Mouse (Mus musculus) limb, embryonic 11.5 days (tissue): ENCODE data around the gene Cnpy1. TPM values are rescaled to one million over a fixed set of nuclear protein-coding genes. Genes with fewer than 3 reads are reported as not detected.

ENCODE experiments used
- ATAC-seq: fragments of 200-750 bp; cut with Nextera tagmentation; 2 replicates; pipeline ENCODE4 v1.8.0; 2017; ENCODE audit warnings: low read depth; ENCODE audit not compliant: insufficient number of reproducible peaks, low FRiP score, low TSS enrichment
- DNase-seq: peaks from one replicate; pipeline ENCODE4 v3.0.0-alpha.2; 2015; ENCODE audit warnings: low spot score
- H3K27ac ChIP-seq: fragments of 300-500 bp; sonication (generic); replicated peaks from 2 replicates; pipeline ENCODE4 v1.5.1; 2014; ENCODE audit warnings: low read depth, mild to moderate bottlenecking, low read length
- H3K27me3 ChIP-seq: fragments of 300-500 bp; sonication (generic); 2 replicates; pipeline ENCODE4 v1.6.1; 2014; ENCODE audit warnings: mild to moderate bottlenecking, low read length, mixed read lengths; ENCODE audit not compliant: control insufficient read depth, insufficient read depth
- H3K36me3 ChIP-seq: fragments of 300-500 bp; sonication (generic); 2 replicates; pipeline ENCODE4 v1.6.1; 2014; ENCODE audit warnings: mild to moderate bottlenecking, low read length, moderate library complexity, mixed read lengths; ENCODE audit not compliant: control insufficient read depth, insufficient read depth
- H3K4me1 ChIP-seq: fragments of 300-500 bp; sonication (generic); 2 replicates; pipeline ENCODE4 v1.6.1; 2014; ENCODE audit warnings: low read length, mixed read lengths; ENCODE audit not compliant: control insufficient read depth, insufficient read depth
- H3K4me2 ChIP-seq: fragments of 300-500 bp; sonication (generic); 2 replicates; pipeline ENCODE4 v1.6.1; 2014; ENCODE audit warnings: low read depth, mild to moderate bottlenecking, moderate library complexity; ENCODE audit not compliant: severe bottlenecking
- H3K4me3 ChIP-seq: fragments of 300-500 bp; sonication (generic); 2 replicates; pipeline ENCODE4 v1.5.1; 2014; ENCODE audit warnings: low read depth, low read length
- H3K9ac ChIP-seq: fragments of 300-500 bp; sonication (generic); 2 replicates; pipeline ENCODE4 v1.6.1; 2014; ENCODE audit warnings: mild to moderate bottlenecking, low read length
- H3K9me3 ChIP-seq: fragments of 300-500 bp; sonication (generic); 2 replicates; pipeline ENCODE4 v1.6.1; 2016; ENCODE audit warnings: low read length; ENCODE audit not compliant: control insufficient read depth
- WGBS: fragments of 180-500 bp; shearing (Covaris S2); extraction: QIAGEN DNeasy Blood & Tissue Kit; methylation state at CpG from one replicate; pipeline ENCODE4 v1.1.7; 2014; 5-methylcytosine and 5-hydroxymethylcytosine counted together
- polyA plus RNA-seq: library from polyadenylated mRNA; unstranded; fragments of >200 nt; fragmentation: Nextera tagmentation; extraction: Ambion mirVana; gene quantifications from 2 replicates; pipeline ENCODE4 v1.2.1, GENCODE M21; 2014

The Cnpy1 gene
- polyA plus RNA-seq, 1 experiment from 2014 or later, result not detected

DNA sequence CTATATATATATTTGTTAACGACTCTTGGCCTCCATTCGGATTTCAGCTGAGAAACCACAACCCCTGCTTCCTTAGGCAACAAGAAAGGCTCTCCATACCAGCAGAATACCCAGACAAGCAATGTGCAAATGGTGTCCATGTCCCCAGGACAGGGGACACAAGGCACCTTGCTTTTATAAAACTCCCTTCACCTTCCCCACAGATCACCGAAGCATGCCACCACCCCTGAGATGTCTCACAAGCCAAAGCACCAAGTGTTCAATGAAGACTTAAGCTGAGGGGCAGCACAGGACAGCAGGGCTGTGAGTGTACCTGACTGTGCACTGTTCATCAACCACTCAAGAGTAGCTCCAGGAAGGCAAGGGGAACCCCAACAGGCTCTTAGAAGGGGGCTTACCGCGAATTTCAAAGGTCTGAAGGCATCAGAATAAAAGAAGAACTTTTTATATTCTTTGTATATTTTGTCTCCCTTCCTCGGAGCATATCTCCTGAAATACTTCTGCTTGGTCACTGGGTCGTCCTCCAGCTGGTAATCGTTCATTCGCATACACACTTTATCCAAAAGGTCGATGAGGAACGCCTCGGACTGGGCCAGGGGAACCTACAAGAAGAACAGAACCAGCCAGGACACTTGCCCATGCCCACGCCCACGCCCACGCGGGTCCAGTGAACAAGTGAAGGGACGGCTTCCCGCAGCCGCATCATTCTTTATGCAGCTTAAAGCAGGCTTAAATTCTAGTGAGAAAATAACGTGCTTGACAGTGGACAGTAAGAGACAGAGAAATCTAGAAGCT, 36.7 kb downstream of the Cnpy1 start:
- ATAC-seq (no peak), DNase-seq (peak; percentile 34)
- Histone ChIP-seq H3K4me1 (peaks cover 5% of the 10 kb centered on the region; the same call in 1 of the 2 replicates), H3K9me3 (no peaks in the 10 kb centered on the region), H3K27me3 (peaks cover 67% of the 10 kb centered on the region), H3K36me3 (no peaks in the 10 kb centered on the region), H3K4me2 (no peak overlapping the region), H3K9ac (no peak overlapping the region), H3K4me3 (no peak overlapping the region), H3K27ac (no peak overlapping the region)
- 13% methylated on average over 20 of the region's 20 CpGs for WGBS

DNA sequence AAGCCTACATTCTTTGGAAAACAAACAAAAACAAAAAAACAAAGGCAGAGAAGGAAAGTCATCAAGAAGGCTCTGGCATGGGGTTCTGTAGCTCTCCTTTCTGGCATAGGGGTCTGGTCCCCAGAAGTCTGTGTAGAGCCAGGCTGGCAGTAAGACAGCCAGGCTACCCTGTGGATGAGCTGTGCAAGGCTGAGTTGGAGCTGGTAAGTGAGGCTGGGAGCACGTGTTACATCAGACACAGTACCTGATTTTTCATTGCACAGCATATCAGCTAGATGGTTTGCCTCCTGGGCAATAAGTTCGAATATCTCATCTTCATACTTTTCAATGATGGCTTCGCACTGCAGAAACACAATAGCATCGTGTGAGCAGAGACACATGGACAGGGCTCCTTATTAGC, 38.6 kb downstream of the Cnpy1 start:
- 75% methylated on average over 4 of the region's 4 CpGs for whole genome bisulfite sequencing
- Histone ChIP-seq H3K9ac (no peak overlapping the region), H3K4me3 (no peak overlapping the region), H3K4me1 (peaks cover 5% of the 10 kb centered on the region; the same call in 1 of the 2 replicates), H3K9me3 (no peaks in the 10 kb centered on the region), H3K27ac (no peak overlapping the region), H3K36me3 (no peaks in the 10 kb centered on the region), H3K4me2 (no peak overlapping the region), H3K27me3 (peaks cover 61% of the 10 kb centered on the region)
- DNase-seq (no peak), ATAC-seq (no peak)

DNA sequence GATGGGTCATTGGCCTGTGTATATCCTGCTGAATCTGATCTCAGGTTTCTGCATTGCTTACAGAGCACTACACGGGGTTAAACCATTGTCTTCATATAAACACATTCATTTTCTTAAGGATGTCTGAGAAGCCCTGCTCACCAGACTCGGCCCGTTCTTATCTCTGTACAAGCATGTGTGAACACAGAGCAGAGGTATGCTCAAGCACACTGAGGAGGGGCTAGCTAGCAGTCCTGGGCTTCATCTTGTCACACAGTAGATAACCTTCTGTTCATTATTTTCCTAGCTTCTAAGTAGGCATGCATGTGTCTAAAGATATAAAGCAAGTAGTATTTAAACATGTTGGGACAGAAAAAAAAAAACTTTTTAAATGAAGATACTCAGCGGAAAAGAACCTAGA, 39.2 kb downstream of the Cnpy1 start:
- no peak for DNase-seq
- 54% methylated on average over 4 of the region's 4 CpGs for WGBS
- no peak for ATAC-seq

GRCm38 (mm10) chr5:28204678-28205077, 40.9 kb downstream of the Cnpy1 start:
- no peaks in the 10 kb centered on the region for H3K36me3 ChIP-seq
- H3K9me3 ChIP-seq, result no peaks in the 10 kb centered on the region
- ATAC-seq (no peak), DNase-seq (no peak)
- peaks cover 39% of the 10 kb centered on the region for H3K27me3 ChIP-seq
- H3K27ac ChIP-seq, result no peak overlapping the region
- WGBS, result 76% methylated on average over 2 of the region's 2 CpGs
- no peak overlapping the region for H3K9ac ChIP-seq
- no peaks in the 10 kb centered on the region for H3K4me1 ChIP-seq
- H3K4me2 ChIP-seq, result no peak overlapping the region
- H3K4me3 ChIP-seq, result no peak overlapping the region

More for the DNA sequence above, 39.2 kb downstream of the Cnpy1 start:
- Histone ChIP-seq H3K4me1 (peaks cover 5% of the 10 kb centered on the region; the same call in 1 of the 2 replicates), H3K4me2 (no peak overlapping the region), H3K9me3 (no peaks in the 10 kb centered on the region), H3K4me3 (no peak overlapping the region), H3K36me3 (no peaks in the 10 kb centered on the region), H3K9ac (no peak overlapping the region), H3K27ac (no peak overlapping the region), H3K27me3 (peaks cover 55% of the 10 kb centered on the region)

DNA sequence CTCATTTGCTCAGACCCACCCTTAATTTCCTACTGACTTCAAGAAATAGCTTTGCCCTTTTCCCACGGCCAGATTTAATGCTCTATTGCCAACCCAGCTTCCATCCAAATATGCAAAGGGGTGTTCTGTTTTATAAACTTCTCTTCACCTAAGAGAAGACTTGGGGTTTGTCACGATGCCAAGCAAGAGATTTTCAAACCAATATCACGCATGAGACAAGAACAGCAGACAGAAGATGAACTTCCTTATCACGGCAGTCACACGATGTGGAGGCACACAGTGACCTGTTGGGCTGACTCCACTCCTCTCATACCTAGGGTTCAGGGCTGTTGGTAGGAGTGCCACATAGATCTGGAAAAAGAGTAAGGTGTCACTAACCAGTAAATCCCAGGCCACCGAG, 42.5 kb downstream of the Cnpy1 start:
- no peak for DNase-seq
- Histone ChIP-seq H3K4me2 (no peak overlapping the region), H3K4me3 (no peak overlapping the region), H3K27ac (no peak overlapping the region), H3K36me3 (no peaks in the 10 kb centered on the region), H3K9me3 (no peaks in the 10 kb centered on the region), H3K4me1 (no peaks in the 10 kb centered on the region), H3K27me3 (peaks cover 23% of the 10 kb centered on the region), H3K9ac (no peak overlapping the region)
- 78% methylated on average over 6 of the region's 6 CpGs for WGBS
- ATAC-seq, result no peak

GRCm38 (mm10) chr5:28199089-28199873, 46.3 kb downstream of the Cnpy1 start:
- DNase-seq (no peak), ATAC-seq (no peak)
- Histone ChIP-seq H3K9me3 (no peaks in the 10 kb centered on the region), H3K4me1 (no peaks in the 10 kb centered on the region), H3K9ac (no peak overlapping the region), H3K36me3 (no peaks in the 10 kb centered on the region), H3K27ac (no peak overlapping the region), H3K4me2 (no peak overlapping the region), H3K27me3 (peaks cover 3% of the 10 kb centered on the region; the same call in 1 of the 2 replicates), H3K4me3 (no peak overlapping the region)
- WGBS, result 56% methylated on average over 7 of the region's 7 CpGs

GRCm38 (mm10) chr5:28195473-28195872, 50.1 kb downstream of the Cnpy1 start:
- DNase-seq (no peak), ATAC-seq (no peak)
- Histone ChIP-seq H3K4me2 (no peak overlapping the region), H3K36me3 (no peaks in the 10 kb centered on the region), H3K27ac (no peak overlapping the region), H3K4me1 (no peaks in the 10 kb centered on the region), H3K27me3 (no peaks in the 10 kb centered on the region), H3K9me3 (no peaks in the 10 kb centered on the region), H3K4me3 (no peak overlapping the region), H3K9ac (no peak overlapping the region)
- WGBS, result 31% methylated on average over 2 of the region's 2 CpGs

DNA sequence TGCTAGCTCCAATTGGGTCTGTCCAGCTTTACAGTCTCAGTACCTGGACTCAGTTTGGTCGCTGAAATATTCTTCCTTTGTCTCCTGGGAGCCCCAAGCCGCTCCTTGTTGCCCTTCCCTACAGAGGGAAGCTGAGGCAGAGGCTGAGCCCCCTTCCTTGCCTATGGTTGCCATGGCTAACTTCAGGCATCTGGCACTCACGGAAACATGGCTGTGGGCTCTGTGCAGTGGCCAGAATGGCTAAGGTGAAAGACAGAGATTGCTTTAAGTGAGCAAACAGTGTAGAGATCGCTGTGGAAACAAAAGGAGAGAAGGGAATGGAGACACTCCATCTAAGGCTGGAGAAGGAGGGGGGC, 53.5 kb downstream of the Cnpy1 start:
- H3K27me3 ChIP-seq, result no peaks in the 10 kb centered on the region
- H3K4me1 ChIP-seq, result no peaks in the 10 kb centered on the region
- H3K4me2 ChIP-seq, result no peak overlapping the region
- no peak overlapping the region for H3K4me3 ChIP-seq
- H3K36me3 ChIP-seq, result no peaks in the 10 kb centered on the region
- H3K27ac ChIP-seq, result no peak overlapping the region
- no peak for DNase-seq
- WGBS, result 71% methylated on average over 4 of the region's 4 CpGs
- H3K9ac ChIP-seq, result no peak overlapping the region
- no peaks in the 10 kb centered on the region for H3K9me3 ChIP-seq
- ATAC-seq, result no peak
